Mouse (Mus musculus) midbrain, embryonic 10.5 days (tissue): ENCODE data around the gene Taf4. TPM values are rescaled to one million over a fixed set of nuclear protein-coding genes. Genes with fewer than 3 reads are reported as not detected.

ENCODE experiments used
- DNase-seq: peaks from one replicate; pipeline ENCODE4 v3.0.0-alpha.2; 2017; ENCODE audit warnings: low spot score
- H3K27ac ChIP-seq: fragments of 300-500 bp; sonication (generic); replicated peaks from 2 replicates; pipeline ENCODE4 v1.5.1; 2016; ENCODE audit warnings: mild to moderate bottlenecking
- H3K27me3 ChIP-seq: fragments of 300-500 bp; sonication (generic); 2 replicates; pipeline ENCODE4 v1.6.1; 2016; ENCODE audit warnings: low read depth, mild to moderate bottlenecking; ENCODE audit not compliant: poor library complexity, severe bottlenecking
- H3K36me3 ChIP-seq: fragments of 300-500 bp; sonication (generic); 2 replicates; pipeline ENCODE4 v1.6.1; 2016; ENCODE audit warnings: mild to moderate bottlenecking, moderate library complexity
- H3K4me1 ChIP-seq: fragments of 300-500 bp; sonication (generic); 2 replicates; pipeline ENCODE4 v1.6.1; 2016
- H3K4me3 ChIP-seq: fragments of 300-500 bp; sonication (generic); 2 replicates; pipeline ENCODE4 v1.5.1; 2016; ENCODE audit warnings: mild to moderate bottlenecking, moderate library complexity
- H3K9me3 ChIP-seq: fragments of 300-500 bp; sonication (generic); replicated peaks from 2 replicates; pipeline ENCODE4 v1.6.1; 2016; ENCODE audit warnings: mild to moderate bottlenecking
- WGBS: fragments of 180-500 bp; shearing (Covaris S2); methylation state at CpG from one replicate; pipeline ENCODE4 v1.1.7; 2016; 5-methylcytosine and 5-hydroxymethylcytosine counted together
- polyA plus RNA-seq: library from polyadenylated mRNA; unstranded; fragments of >200 nt; fragmentation: Nextera tagmentation; extraction: Ambion mirVana; gene quantifications from 2 replicates; pipeline ENCODE4 v1.2.1, GENCODE M21; 2016

Gene Taf4
- polyA plus RNA-seq, 1 experiment from 2014 or later: 4.0 TPM

GRCm38 (mm10) chr2:180006352-180007017 is 30.0 kb upstream of the Taf4 start:
- Histone ChIP-seq H3K27me3 (no peaks in the 10 kb centered on the region), H3K27ac (no peak overlapping the region), H3K4me1 (0 out of 2 replicates have a peak, but pooled peaks cover 7% of the 10 kb centered on the region), H3K4me3 (no peak overlapping the region), H3K9me3 (0 out of 2 replicates have a peak, but pooled peaks cover 2% of the 10 kb centered on the region), H3K36me3 (no peaks in the 10 kb centered on the region)
- 47% methylated on average over 9 of the region's 9 CpGs for WGBS
- no peak for DNase-seq

- Histone ChIP-seq H3K4me3 (no peak overlapping the region), H3K9me3 (0 out of 2 replicates have a peak, but pooled peaks cover 2% of the 10 kb centered on the region), H3K4me1 (0 out of 2 replicates have a peak, but pooled peaks cover 7% of the 10 kb centered on the region), H3K36me3 (no peaks in the 10 kb centered on the region), H3K27me3 (no peaks in the 10 kb centered on the region), H3K27ac (no peak overlapping the region)
- DNase-seq: no peak
- 69% methylated on average over 5 of the region's 5 CpGs for WGBS
Measured at GRCm38 (mm10) chr2:180005656-180006351, 29.4 kb upstream of the Taf4 start.

DNA sequence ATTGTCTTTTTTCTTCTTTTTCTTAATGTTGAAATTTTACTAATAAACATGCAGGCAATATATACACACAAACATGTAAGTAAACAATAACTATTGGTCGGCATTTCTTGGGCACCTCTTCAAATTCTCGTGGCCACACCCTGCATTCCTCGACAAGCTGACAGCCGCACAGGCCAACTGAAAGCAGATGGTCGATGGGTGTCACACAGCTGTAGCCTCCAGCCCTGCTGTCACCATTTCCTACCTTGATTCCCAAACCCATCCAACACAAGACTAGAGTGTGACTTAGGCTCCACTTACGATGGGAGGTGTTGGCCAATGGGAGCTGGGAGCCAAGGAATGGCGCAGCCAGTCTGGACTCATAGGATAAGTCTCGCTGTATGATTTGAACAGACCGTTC is 25.2 kb upstream of the Taf4 start:
- no peak for DNase-seq
- Histone ChIP-seq H3K4me1 (0 out of 2 replicates have a peak, but pooled peaks cover 3% of the 10 kb centered on the region), H3K4me3 (no peak overlapping the region), H3K9me3 (no peaks in the 10 kb centered on the region), H3K27me3 (no peaks in the 10 kb centered on the region), H3K27ac (no peak overlapping the region), H3K36me3 (no peaks in the 10 kb centered on the region)
- 94% methylated on average over 9 of the region's 9 CpGs for WGBS

DNA sequence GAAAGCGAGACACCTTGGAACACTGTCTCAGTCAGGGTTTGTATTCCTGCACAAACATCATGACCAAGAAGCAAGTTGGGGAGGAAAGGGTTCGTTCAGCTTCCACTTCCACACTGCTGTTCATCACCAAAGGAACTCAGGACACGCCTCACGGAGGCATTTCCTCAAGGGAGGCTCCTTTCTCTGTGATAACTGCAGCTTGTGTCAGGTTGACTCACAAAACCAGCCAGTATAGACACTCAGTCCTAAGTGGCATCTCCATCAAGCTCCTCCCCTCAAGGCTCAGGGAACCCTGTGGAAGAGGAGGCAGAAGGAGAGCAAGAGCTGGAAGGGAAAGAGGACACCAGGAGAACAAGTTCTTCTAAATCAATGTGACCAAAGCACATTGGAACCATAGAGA is 22.0 kb upstream of the Taf4 start:
- Histone ChIP-seq H3K4me1 (no peaks in the 10 kb centered on the region), H3K9me3 (no peaks in the 10 kb centered on the region), H3K36me3 (no peaks in the 10 kb centered on the region), H3K27me3 (no peaks in the 10 kb centered on the region), H3K27ac (no peak overlapping the region), H3K4me3 (no peak overlapping the region)
- 79% methylated on average over 4 of the region's 4 CpGs for WGBS
- no peak for DNase-seq

DNA sequence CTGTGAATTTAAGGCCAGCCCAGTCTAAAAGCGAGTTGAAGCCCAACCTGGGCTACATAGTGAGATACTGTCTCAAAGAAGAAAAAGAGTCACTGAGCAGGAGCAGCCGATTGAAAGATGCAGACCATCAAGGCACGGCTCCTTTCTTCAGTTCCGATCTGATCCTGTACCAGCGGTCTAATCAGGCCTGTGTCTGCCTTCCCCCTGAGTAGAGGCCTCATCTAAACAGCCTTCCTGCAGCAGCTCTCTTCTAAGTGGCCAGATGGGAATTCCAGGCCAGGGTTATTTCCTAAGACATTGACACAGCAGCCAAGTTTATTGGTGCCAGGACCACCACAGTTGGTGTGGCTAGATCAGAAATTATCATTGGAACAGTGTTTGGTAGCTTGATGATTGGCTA is 16.6 kb upstream of the Taf4 start:
- Histone ChIP-seq H3K36me3 (no peaks in the 10 kb centered on the region), H3K9me3 (no peaks in the 10 kb centered on the region), H3K27ac (no peak overlapping the region), H3K4me3 (no peak overlapping the region), H3K27me3 (no peaks in the 10 kb centered on the region), H3K4me1 (no peaks in the 10 kb centered on the region)
- 84% methylated on average over 5 of the region's 5 CpGs for WGBS
- no peak for DNase-seq

- Histone ChIP-seq H3K4me1 (peaks cover 7% of the 10 kb centered on the region; the same call in 1 of the 2 replicates), H3K9me3 (no peaks in the 10 kb centered on the region), H3K27me3 (no peaks in the 10 kb centered on the region), H3K36me3 (no peaks in the 10 kb centered on the region), H3K27ac (no peak overlapping the region), H3K4me3 (no peak overlapping the region)
- no peak for DNase-seq
- WGBS: 64% methylated on average over 1 of the region's 1 CpGs
Measured at GRCm38 (mm10) chr2:179989098-179989497, 12.7 kb upstream of the Taf4 start.

GRCm38 (mm10) chr2:179986437-179987022 is 10.1 kb upstream of the Taf4 start:
- H3K4me1 ChIP-seq: peaks cover 7% of the 10 kb centered on the region; the same call in 1 of the 2 replicates
- H3K27ac ChIP-seq: no peak overlapping the region
- H3K27me3 ChIP-seq: no peaks in the 10 kb centered on the region
- no peaks in the 10 kb centered on the region for H3K9me3 ChIP-seq
- H3K36me3 ChIP-seq: no peaks in the 10 kb centered on the region
- H3K4me3 ChIP-seq: no peak overlapping the region
- no peak for DNase-seq
- WGBS: 84% methylated on average over 10 of the region's 10 CpGs

DNA sequence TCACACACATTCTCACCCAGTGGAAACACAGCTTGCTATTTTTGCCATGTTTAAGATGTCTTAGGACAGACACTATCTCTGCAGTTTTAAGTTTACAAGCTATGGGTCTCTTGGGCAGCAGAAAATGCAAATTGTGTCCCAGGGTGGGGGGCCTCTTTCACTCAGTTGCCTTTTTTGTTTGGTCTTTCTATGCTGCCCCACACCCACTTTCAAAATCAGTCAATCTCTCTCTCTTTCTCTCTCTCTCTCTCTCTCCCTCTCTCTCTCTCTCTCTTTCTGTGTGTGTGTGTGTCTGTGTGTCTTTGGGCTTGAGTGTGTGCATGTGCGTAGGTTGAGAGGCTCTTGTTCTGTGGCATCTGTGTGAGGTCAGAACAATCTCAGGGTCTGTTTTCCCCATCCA is 9.2 kb upstream of the Taf4 start:
- Histone ChIP-seq H3K9me3 (no peaks in the 10 kb centered on the region), H3K4me1 (peaks cover 7% of the 10 kb centered on the region; the same call in 1 of the 2 replicates), H3K27ac (no peak overlapping the region), H3K36me3 (no peaks in the 10 kb centered on the region), H3K4me3 (no peak overlapping the region), H3K27me3 (no peaks in the 10 kb centered on the region)
- WGBS: 88% methylated on average over 1 of the region's 1 CpGs
- no peak for DNase-seq

- no peak overlapping the region for H3K27ac ChIP-seq
- DNase-seq: no peak
- no peaks in the 10 kb centered on the region for H3K9me3 ChIP-seq
- H3K36me3 ChIP-seq: no peaks in the 10 kb centered on the region
- H3K4me3 ChIP-seq: no peak overlapping the region
- no peaks in the 10 kb centered on the region for H3K27me3 ChIP-seq
- WGBS: 48% methylated on average over 7 of the region's 7 CpGs
- H3K4me1 ChIP-seq: peaks cover 7% of the 10 kb centered on the region; the same call in 1 of the 2 replicates
Measured at GRCm38 (mm10) chr2:179984830-179985229, 8.4 kb upstream of the Taf4 start.

DNA sequence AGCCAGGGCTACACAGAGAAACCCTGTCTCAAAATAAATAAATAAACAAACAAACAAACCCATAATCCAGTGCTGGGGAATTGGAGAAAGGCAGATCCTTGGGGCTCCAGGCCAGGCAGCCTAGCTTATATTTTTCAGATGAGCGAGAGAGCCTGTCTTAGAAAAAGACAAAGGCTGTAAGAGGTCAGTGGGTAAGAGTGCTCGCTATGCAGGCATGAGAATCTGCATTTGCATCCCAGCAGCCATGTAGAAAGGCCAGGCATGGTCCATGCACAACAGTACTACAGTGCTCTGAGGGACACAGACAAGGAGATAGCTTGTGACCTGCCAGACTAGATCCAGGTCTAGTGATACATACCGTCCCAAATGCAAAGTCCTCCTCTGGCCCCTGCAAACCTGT is 6.3 kb upstream of the Taf4 start:
- 90% methylated on average over 3 of the region's 3 CpGs for WGBS
- Histone ChIP-seq H3K27ac (no peak overlapping the region), H3K9me3 (no peaks in the 10 kb centered on the region), H3K27me3 (no peaks in the 10 kb centered on the region), H3K4me1 (peaks cover 15% of the 10 kb centered on the region), H3K36me3 (no peaks in the 10 kb centered on the region), H3K4me3 (no peak overlapping the region)
- DNase-seq: no peak

DNA sequence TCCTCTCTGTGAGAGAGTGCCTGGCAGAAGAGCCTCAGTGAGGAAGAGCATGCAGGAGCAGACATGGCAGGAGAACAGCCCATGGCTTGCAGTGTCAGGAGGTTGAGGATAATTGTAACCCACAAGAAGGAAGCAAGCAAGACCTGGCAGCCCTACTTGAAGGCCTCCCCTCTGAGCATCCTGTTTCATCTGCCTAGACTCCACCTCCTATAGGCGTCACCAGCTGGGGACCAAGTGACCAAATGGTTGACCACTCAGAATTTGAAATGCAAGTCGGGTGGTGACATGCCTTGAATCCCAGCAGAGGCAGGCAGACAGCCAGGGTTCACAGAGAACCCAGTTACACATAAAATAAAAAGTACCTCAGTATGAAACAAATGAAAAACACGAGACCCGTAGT is 4.2 kb upstream of the Taf4 start:
- H3K27me3 ChIP-seq: no peaks in the 10 kb centered on the region
- no peak for DNase-seq
- no peaks in the 10 kb centered on the region for H3K9me3 ChIP-seq
- peaks cover 16% of the 10 kb centered on the region for H3K4me1 ChIP-seq
- no peak overlapping the region for H3K27ac ChIP-seq
- no peaks in the 10 kb centered on the region for H3K36me3 ChIP-seq
- no peak overlapping the region for H3K4me3 ChIP-seq
- 50% methylated on average over 4 of the region's 4 CpGs for WGBS

GRCm38 (mm10) chr2:179979836-179980235 is 3.4 kb upstream of the Taf4 start:
- 73% methylated on average over 8 of the region's 8 CpGs for WGBS

DNA sequence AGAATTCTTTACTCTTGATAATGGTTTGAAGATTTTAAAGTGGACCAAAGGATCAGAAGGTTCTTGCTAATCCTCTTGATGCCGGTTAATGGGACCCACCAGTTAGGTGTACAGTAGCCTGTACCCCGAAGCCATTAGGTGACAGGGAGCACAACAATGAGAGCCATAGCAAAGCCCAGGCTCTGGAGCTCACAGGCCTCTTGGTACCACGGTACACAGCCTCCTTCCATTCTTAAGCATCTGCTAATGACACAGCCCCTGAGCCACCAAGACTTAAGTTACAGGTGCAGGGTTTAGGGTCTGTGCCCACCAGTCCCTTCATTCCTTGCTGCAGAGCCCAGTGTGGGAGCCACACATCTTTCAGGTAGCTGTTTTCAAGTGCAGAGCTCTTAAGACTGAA is 1.8 kb upstream of the Taf4 start:
- WGBS: 74% methylated on average over 3 of the region's 3 CpGs
- Histone ChIP-seq H3K4me3 (no peak overlapping the region), H3K9me3 (no peaks in the 10 kb centered on the region), H3K36me3 (no peaks in the 10 kb centered on the region), H3K27me3 (no peaks in the 10 kb centered on the region), H3K4me1 (peaks cover 33% of the 10 kb centered on the region), H3K27ac (no peak overlapping the region)
- DNase-seq: no peak

More at GRCm38 (mm10) chr2:179979836-179980235, 3.4 kb upstream of the Taf4 start:
- Histone ChIP-seq H3K4me3 (no peak overlapping the region), H3K36me3 (no peaks in the 10 kb centered on the region), H3K27me3 (no peaks in the 10 kb centered on the region), H3K27ac (no peak overlapping the region), H3K9me3 (no peaks in the 10 kb centered on the region), H3K4me1 (peaks cover 18% of the 10 kb centered on the region)
- no peak for DNase-seq
